Mouse (Mus musculus) splenic B cell, adult 2 months (primary cell): ENCODE results near the gene Tm4sf19.

Experiments used
- DNase-seq: peaks from one replicate; pipeline ENCODE4 v3.0.0-alpha.2; 2011; ENCODE audit warnings: low read depth, low spot score
- H3K27me3 ChIP-seq: 2 replicates; pipeline ENCODE4 v1.6.1; 2012; ENCODE audit warnings: mild to moderate bottlenecking, low read length, moderate library complexity, mixed read lengths; ENCODE audit not compliant: control insufficient read depth, poor library complexity, insufficient read depth, severe bottlenecking
- H3K36me3 ChIP-seq: 2 replicates; pipeline ENCODE4 v1.6.1; 2012; ENCODE audit warnings: mild to moderate bottlenecking, low read length, moderate library complexity, mixed read lengths; ENCODE audit not compliant: control insufficient read depth, poor library complexity, insufficient read depth, severe bottlenecking

Tm4sf19 gene

DNA sequence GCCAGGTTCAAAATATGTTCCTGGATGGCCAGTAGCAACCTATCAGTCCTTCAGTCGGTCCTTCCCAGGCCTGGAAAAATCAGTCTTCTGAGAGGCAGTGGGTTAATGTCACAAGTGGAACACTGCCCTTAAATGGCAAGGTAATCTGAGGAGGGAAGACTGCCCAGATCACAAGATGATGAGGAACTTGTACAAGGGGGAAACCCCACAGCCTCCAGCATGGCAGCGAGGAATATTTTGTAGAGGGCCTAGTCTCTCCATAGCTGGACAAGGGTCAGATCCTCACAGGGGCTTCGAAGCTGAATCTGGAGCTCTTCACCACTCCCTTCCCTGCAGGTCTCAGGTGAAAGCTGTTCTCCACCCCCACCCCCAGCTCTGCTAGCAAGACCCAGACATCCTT, 2.5 kb downstream of the Tm4sf19 start:
- no peaks in the 10 kb centered on the region for H3K27me3 ChIP-seq
- peak; percentile 53 for DNase-seq
- no peaks in the 10 kb centered on the region for H3K36me3 ChIP-seq

DNA sequence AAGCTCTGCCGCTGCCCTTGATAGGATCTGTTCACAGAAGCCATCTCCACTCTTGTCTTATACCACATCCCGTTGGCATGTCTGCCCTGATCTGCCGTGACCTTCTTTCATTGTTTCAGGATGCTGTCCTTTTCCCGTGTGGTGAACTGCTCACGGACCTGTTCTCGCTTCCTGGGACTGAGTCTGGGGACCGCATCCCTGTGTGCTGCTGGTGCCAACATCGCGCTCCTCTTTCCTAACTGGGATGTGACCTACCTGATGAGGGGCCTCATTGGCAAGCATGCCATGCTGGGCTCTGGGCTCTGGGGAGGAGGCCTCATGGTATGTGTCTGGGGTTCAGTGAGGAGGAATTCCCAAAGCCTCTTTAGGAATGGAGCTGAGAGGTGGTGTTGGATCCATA, 5.4 kb downstream of the Tm4sf19 start:
- DNase-seq = no peak
- no peaks in the 10 kb centered on the region for H3K36me3 ChIP-seq
- H3K27me3 ChIP-seq = no peaks in the 10 kb centered on the region

- no peak for DNase-seq
- Histone ChIP-seq H3K27me3 (no peaks in the 10 kb centered on the region), H3K36me3 (no peaks in the 10 kb centered on the region)
These were observed 6.4 kb downstream of the Tm4sf19 start for GRCm38 (mm10) chr16:32406671-32407070.

GRCm38 (mm10) chr16:32407730-32408129, 7.4 kb downstream of the Tm4sf19 start:
- DNase-seq = no peak
- Histone ChIP-seq H3K36me3 (no peaks in the 10 kb centered on the region), H3K27me3 (no peaks in the 10 kb centered on the region)

DNA sequence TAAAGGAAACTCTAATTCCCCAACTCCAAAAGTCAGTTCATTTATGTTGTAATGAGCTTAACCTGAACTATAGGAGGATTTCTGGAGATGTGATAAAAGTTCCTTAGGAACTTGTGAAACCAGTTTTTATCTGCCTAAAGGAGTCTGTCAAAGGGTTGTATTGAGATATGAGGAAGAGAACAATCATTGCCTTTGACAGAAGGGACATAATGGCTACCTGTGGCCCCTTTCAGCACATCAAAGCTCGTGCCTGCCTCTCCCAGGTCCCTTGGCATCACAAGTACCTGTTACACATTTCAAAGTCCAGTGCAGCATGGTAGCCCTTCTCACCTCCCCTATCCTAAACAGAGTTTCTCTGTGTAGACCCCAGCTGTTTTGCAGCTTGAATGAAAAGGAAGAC, 17.2 kb downstream of the Tm4sf19 start:
- H3K27me3 ChIP-seq = no peaks in the 10 kb centered on the region
- H3K36me3 ChIP-seq = no peaks in the 10 kb centered on the region
- DNase-seq = no peak

DNA sequence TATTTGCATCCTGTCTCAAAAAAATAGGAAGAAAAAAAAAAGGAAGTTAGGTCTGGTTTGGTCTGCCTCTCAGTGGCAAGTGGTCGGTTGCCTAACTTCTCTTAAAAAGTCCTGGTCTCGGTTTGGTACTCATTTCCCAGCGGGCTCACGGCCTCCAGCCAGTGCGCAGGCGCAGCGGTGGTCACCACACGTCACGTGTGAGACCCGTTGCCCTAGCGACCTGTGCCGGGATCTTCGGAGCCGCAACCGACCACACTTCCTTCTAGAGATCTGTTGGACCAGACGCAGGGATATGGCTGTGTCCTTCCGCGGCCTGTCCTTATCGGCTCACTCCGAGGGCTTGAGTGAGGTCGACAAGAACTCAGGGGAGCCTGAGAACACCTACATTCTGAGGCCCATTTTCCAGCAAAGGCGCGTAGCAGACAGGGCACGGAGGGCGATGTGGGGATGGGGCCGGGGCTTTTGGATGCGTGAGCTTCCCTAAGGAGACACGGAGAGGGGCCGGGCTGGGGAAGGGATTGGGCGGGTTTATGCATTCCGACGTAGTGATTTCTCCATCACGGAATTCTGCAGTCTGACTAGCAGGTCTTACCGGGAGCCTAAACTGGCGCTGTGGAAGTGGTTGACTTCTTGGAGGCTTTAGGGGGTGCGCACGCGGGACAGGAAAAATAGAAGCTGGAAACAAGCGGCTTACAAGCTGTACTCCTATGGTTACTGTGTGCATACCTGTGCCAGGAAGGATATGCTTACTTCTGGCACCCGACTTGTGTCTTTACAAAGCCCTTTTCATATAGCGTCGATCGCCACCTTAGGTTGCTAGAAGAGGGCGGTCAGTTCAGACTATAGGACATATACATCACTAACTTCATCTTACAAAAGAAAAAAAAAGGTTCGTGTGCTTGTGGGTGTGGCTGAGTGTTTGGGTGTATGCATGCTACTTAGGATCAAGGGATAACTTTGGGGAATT, 19.5 kb downstream of the Tm4sf19 start, which contains the start of gene Tctex1d2:
Gene Tctex1d2 (plus strand): TSS at position 186 of the 967 bp plus-strand sequence.
- Histone ChIP-seq H3K27me3 (no peaks in the 10 kb centered on the region), H3K36me3 (no peaks in the 10 kb centered on the region)
- DNase-seq = peak; percentile 95

DNA sequence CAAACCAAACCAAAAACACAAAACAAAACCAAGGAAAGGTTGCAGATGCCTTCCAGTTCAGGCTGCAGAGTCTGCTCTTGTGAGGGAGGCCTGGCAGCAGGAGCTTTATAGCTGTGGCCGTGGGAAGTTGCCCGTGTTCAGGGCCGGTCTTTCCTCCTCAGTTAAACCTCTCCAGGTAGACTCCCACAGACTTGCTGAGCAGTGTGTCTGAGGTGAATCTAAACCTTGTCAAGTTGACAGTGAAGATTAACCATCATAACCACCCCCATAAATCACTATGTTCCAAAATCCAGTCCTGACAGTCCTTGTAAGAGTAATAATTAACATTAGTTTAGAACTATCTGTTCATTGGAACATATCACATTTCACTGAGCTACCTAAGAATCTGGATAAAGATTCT, 27.2 kb downstream of the Tm4sf19 start:
- no peaks in the 10 kb centered on the region for H3K36me3 ChIP-seq
- H3K27me3 ChIP-seq = no peaks in the 10 kb centered on the region
- DNase-seq = no peak

DNA sequence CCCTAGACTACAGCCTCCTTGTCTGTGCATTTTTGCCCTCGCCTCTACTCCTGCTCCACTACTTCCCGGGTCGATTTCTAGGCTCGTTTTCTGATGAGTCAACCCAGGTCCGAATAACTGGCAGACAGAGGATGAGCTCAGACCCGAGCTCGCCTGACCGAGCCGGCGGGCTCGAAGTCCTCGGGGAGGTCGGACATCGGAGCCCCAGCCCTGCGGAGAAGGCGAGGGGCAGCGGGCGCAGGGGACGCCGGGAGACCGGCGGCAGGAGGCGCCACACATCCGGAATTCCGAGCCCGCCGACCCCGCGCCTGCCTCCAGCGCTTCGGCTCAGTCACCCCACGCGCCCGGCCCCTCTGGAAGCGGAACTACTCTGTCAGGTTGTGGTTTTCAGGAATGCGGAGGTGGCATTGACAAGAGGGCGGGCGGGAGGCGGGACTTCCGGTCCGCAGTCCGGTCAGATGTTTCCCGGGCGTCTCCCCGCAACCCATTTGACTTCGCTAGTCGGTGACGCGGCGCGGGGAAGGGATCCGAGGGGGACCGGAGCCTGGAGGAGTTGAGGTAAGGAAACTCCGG, 30.3 kb downstream of the Tm4sf19 start, which contains the start of gene Pcyt1a:
Gene Pcyt1a (plus strand): TSS at position 448 of the 573 bp plus-strand sequence.
- peak; percentile 87 for DNase-seq
- Histone ChIP-seq H3K27me3 (no peaks in the 10 kb centered on the region), H3K36me3 (no peaks in the 10 kb centered on the region)

GRCm38 (mm10) chr16:32431047-32431591, 30.8 kb downstream of the Tm4sf19 start:
- DNase-seq = no peak
- no peaks in the 10 kb centered on the region for H3K36me3 ChIP-seq
- H3K27me3 ChIP-seq = no peaks in the 10 kb centered on the region

DNA sequence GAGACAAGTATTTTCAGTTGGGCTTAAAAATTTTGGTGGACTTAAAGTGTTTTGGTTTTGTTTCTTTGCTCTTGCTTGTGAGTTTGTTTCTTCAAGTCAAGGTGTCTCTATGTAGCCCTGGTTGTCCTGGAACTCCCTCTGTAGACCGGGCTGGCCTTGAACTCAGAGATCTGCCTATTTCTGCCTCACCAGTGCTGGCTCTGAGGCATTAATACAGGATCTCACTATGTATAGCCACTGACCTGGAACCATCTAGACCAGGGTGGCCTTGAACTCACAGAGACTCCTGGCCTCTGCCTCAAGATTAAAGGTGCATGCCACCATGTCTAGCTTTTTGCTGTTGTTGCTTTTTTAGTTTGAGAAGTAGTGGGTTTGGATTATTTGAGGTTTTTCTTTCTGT, 31.6 kb downstream of the Tm4sf19 start:
- Histone ChIP-seq H3K36me3 (no peaks in the 10 kb centered on the region), H3K27me3 (no peaks in the 10 kb centered on the region)
- DNase-seq = no peak

DNA sequence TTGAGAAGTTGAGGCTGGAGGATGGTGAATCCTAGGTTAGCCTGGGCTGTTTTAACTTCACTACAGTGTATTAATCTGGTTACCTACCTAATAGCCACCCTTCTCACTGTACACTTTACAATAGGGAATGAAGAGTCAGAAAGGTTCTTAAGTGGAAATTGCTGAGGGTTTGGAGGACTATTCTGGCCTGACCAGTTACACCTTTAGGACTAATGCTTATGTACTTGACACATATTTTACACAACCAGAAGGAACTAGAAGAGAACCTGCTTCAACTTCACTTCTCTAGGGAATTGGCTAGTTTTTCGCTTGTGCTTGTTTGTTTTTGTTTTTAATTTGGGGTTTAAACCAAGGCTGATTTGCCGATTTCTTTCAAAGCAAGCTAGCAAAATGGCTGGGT, 32.8 kb downstream of the Tm4sf19 start:
- DNase-seq = no peak
- H3K27me3 ChIP-seq = no peaks in the 10 kb centered on the region
- no peaks in the 10 kb centered on the region for H3K36me3 ChIP-seq

- no peaks in the 10 kb centered on the region for H3K36me3 ChIP-seq
- DNase-seq = peak; percentile 80
- H3K27me3 ChIP-seq = no peaks in the 10 kb centered on the region
These were observed 33.8 kb downstream of the Tm4sf19 start for GRCm38 (mm10) chr16:32434066-32434465.

DNA sequence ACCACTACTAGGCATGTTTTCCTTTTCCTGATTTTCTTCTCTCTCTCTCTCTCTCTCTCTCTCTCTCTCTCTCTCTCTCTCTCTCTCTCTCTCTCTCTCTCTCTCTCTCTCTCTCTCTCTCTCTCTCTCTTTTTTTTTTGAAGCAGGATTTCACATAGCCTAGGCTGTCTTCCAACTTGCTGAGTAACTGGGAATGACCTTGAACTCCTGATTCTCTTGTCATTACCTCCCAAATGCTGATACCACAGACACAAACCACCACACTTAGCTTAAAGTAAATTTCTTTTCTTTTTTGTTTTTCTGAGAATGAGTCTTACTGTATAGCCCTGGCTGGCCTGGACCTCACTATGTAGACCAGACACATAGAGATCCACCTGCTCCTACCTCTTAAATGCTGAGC, 34.4 kb downstream of the Tm4sf19 start:
- no peaks in the 10 kb centered on the region for H3K36me3 ChIP-seq
- no peak for DNase-seq
- H3K27me3 ChIP-seq = no peaks in the 10 kb centered on the region

DNA sequence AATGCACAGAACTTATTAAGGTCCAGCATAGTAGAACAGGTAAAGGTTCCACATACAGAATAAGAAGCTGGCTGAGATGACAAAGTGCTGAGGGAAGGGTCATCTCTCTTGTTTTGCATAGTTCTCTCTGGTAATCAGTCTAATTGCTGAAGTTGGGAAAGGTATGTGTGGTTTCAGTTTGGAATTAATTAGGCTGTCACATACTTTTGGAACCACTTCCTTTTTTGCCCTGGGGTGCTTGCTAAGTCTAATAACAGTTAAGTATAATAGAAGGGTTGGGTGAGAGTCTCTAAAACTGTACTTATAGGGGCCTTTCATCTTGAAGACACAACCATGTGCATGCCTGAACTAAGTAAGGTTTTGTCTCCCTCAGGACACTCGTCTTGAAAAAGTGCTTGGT, 36.4 kb downstream of the Tm4sf19 start:
- H3K36me3 ChIP-seq = no peaks in the 10 kb centered on the region
- no peak for DNase-seq
- H3K27me3 ChIP-seq = no peaks in the 10 kb centered on the region

GRCm38 (mm10) chr16:32437266-32437665, 37.0 kb downstream of the Tm4sf19 start:
- no peak for DNase-seq
- H3K27me3 ChIP-seq = no peaks in the 10 kb centered on the region
- no peaks in the 10 kb centered on the region for H3K36me3 ChIP-seq
